Mouse (Mus musculus): Measurements from ENCODE around the gene Car4.

Gene Car4
- long read RNA-seq, experiment 1 = 0 reads
- long read RNA-seq, experiment 2 = 0 reads

- intact Hi-C loops (cut with DNase I) = no loop called here
These were observed at the start of gene Car4 for GRCm38 (mm10) chr11:84957591-84958270. Gene Car4 (plus strand): TSS chr11:84957786.

DNA sequence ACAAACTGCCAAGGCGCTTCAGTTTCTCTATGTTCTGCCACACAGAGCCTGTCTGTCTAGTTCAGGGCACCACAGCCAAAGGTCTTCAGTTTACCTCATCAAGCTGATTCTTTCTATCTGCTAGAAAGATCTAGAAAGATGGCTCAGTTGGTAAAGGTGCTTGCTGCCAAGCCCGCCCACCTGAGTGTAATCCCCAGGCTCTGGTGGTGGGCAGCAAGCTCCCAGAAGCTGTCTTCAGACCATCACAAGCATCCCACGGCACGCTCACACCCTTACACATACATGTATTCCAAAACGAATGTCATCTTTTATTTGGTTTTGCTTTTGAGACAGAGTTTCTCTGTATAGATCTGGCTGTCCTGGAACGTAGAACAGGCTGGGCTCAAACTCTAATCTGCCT, 49.1 kb upstream of the Car4 start:
- intact Hi-C loops (cut with DNase I) = no loop called here

GRCm38 (mm10) chr11:84910411-84910810, 47.2 kb upstream of the Car4 start:
- intact Hi-C loops (cut with DNase I) = no loop called here

DNA sequence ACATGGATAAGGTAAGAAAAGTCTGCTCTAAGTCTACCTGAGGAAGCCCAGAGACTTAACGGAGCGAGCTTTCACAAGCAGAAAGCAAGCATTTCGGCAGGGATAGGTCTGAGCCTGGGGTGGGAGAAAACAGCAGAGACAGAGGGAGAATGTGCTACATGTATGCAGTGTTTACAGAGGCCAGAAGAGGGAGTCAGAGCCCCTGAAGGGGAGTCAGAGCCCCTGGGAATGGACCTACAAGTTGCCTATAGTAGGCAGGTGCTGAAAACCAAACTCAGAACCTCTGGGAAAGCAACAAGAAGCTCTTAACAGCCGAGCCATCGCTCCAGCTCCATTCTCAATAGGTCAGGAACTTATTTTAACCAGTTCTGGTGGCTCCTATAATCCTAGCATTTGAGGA, 42.9 kb upstream of the Car4 start:
- intact Hi-C loops (cut with DNase I) = loop anchor here (5.0 kb wide), 1 partner anchor 63 kb away; no protein-coding TSS in a partner anchor

DNA sequence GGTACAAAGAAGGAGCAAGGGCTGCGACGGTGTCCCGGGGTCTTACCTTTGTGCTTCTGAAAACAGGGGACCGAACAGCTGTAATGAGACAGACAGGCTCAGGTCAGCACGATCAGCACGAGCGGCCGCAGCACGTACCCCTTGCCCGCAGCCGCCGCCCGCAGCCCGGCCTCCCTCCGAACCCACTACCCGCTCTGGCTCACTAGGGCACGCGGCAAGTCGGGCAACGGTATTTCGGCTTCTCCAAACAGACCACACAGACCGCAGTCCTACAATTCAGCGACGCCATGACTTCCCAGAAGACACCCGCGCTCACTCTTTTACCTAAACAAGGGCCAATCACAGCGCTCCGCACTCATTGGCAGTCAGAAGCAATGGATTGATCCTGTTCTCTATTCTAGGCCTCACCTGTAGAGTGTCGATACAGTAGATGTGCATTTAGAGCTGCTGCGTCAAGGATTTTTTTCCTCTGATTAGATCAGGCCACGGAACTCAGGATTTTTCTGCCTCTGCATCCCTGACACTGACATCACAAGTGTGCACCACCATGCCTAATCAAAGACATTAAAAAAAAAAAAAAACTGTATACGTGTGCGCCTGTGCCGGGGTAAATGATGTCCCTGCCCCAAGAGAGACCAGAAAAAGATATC, 41.4 kb upstream of the Car4 start, which contains the start of gene Znhit3:
Gene Znhit3, minus strand, starts transcription at position 314 of the 650 bp plus-strand sequence.
- intact Hi-C loops (cut with DNase I) = loop anchor here (5.0 kb wide), 1 partner anchor 61 kb away; no protein-coding TSS in a partner anchor

DNA sequence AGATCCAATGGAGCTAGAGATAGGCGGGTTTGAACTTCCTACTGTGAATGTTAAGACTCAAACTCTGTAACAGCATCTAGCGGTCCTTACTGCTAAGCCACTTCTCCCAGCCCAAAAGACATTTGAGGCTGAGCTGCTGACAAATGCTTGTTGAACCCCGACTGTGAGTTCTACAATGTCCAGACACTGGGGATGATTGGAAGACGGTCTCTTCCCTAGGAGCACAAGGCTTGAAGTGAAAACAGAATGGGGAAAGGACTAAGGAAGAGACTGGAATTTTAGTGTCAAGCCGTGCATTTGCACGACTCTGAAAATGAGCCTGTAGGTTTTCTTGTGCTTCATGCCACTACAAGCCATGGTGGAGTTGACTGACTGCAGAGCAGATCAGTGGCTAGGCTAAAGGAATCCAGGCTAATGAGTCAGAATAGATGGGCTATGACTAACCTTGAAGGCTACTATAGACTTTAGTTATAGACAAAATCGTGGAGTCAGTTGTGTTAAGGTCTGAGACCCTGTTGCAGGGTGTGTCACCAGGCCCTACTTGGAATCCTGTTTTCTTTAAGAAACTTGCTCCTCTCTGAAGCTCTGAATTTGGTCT, 40.8 kb upstream of the Car4 start:
- intact Hi-C loops (cut with DNase I) = loop anchor here (5.0 kb wide), 1 partner anchor 60 kb away; no protein-coding TSS in a partner anchor

GRCm38 (mm10) chr11:84918425-84918824, 39.2 kb upstream of the Car4 start:
- intact Hi-C loops (cut with DNase I) = loop anchor here (5.0 kb wide), 1 partner anchor 59 kb away; no protein-coding TSS in a partner anchor

- intact Hi-C loops (cut with DNase I) = loop anchor here (5.0 kb wide), 1 partner anchor 58 kb away; no protein-coding TSS in a partner anchor
These were observed 38.3 kb upstream of the Car4 start for GRCm38 (mm10) chr11:84919276-84919675.

DNA sequence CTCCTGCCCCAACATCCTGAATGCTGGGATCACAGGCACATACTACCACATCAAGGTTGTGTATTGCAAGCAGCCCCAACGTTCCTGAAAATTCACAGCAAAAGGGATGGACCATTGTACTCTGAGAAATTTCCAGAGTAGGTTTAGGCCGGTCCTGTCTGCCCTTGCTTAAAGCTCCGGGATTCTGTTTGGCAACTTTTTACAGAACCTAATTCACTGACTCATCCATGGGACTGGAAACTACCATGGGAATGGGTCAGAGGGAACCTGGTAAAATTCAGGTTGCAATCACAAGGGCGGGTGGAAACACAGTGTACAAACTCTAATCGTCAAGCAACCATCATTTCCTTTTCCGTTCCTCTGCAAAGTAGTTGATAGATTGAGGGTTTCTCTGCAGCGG, 37.6 kb upstream of the Car4 start:
- intact Hi-C loops (cut with DNase I) = loop anchor here (5.0 kb wide), 1 partner anchor 57 kb away; no protein-coding TSS in a partner anchor

DNA sequence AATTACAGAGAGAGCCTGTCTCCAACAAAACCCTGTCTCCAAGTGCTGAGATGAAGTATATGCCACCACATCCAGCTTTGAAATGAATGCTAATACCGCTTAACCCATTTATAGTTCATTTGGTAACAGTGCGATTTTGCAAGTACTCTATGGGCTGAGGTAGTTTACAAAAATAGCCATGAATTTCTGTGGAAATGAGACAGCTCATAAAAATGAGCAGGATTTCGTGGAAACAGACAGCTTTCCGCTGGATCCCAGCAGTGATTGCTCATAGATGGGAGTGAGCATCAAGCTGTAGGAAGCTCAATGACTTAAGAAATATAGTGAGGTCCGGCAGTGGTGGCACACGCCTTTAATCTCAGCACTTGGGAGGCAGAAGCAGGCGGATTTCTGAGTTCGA, 36.6 kb upstream of the Car4 start:
- intact Hi-C loops (cut with DNase I) = no loop called here

- intact Hi-C loops (cut with DNase I) = no loop called here
These were observed 25.3 kb upstream of the Car4 start for GRCm38 (mm10) chr11:84932261-84932660.

- intact Hi-C loops (cut with DNase I) = no loop called here
These were observed 18.0 kb upstream of the Car4 start for GRCm38 (mm10) chr11:84939508-84940053.

DNA sequence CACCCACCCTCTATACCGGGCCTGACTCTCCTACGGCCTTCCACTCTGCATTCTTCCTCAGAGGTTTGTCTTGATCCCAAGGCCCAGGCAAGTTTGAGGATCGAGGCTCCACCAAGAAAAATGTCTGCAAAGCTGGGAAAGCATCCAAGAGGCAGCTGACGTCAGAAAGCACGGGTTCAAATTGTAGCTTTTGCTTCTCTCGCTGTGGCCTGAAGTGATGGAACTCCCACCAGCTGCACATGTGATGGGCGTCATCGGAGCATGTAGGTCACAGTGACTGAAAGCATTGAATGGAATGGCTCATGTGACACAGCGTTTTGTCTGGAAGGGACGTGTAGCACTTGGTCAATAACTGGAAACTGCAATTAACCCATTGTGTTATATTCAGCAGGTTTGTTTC, 17.4 kb upstream of the Car4 start:
- intact Hi-C loops (cut with DNase I) = no loop called here

- intact Hi-C loops (cut with DNase I) = no loop called here
These were observed 13.6 kb upstream of the Car4 start for GRCm38 (mm10) chr11:84943948-84944347.

GRCm38 (mm10) chr11:84944639-84945435, 12.7 kb upstream of the Car4 start:
- intact Hi-C loops (cut with DNase I) = no loop called here

DNA sequence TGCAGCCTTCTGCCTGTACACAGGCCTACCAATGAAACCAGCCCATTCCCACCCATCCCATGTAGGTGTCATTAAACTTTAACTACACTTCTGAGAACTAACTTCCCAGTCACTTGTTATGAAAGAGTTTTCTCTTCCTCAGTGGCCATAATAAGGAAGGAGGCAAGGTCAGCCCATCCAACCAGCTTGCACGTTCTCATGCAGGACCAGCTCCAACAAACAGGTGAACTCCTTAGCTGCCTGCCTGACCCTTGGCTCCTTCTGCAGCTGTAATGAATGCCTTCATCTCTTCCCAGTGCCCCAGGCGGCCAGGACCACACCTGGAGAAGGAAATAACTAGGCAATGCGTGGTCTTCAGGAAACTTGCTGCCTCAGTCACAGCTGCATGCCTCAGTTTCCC, 11.7 kb upstream of the Car4 start:
- intact Hi-C loops (cut with DNase I) = no loop called here

GRCm38 (mm10) chr11:84947206-84947605, 10.4 kb upstream of the Car4 start:
- intact Hi-C loops (cut with DNase I) = no loop called here

DNA sequence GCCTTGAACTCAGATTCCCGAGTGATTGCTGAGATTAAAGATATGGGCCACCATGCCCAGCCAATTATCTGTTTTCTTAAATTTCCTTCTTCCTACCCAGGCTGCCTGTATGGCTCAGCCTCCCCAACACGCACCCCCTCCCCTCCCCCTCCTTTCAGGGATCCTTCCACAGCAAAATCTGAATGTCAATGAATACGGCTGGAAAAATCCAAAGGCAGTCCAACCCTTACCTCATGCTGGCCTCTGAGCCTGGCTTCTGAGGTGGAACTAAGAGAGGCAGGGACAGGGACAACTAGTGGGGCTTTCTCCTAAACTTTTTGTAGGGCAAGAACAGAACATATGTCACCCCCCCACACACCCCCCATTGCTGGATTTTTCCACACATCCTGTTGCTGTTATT, 9.5 kb upstream of the Car4 start:
- intact Hi-C loops (cut with DNase I) = no loop called here

GRCm38 (mm10) chr11:84948526-84948925, 9.1 kb upstream of the Car4 start:
- intact Hi-C loops (cut with DNase I) = no loop called here

DNA sequence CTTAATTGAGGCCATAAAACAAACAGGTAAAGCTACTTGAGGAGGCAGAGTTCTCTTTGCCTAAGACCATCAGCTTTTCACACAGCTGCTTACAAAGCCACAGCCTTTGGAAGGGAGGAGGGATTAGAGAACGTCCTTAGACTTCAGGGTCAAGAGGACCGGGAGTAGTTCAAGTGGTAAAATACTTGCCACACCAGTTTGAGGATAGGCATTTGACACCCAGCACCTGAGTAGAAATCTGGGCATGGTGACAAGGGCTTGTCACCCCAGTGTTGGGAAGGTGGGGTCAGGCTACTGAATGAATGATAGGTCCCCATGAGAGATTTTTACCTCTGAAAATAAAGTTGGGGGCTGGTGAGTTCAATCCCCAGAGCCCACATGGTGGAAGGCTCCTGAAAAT, 5.0 kb upstream of the Car4 start:
- intact Hi-C loops (cut with DNase I) = no loop called here

DNA sequence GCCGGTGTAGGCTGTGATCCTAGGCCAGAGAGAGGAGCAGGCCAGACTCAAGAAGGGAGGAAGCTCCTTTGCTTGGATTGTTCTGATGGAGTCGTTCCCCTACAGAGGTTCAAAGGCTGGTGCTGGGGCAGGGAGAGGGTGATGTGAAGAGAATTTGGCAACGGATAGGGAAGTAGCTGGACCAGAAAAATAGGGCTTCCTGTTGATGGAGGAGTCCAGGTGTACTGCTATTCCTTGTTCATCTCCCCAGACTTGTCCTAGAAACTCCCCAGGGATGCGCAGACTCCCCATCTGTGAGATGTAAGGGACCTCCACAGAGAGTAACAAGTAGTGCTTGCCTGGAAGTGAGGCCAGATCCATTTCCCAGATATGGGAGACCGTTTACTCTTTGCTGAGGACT, 1.2 kb upstream of the Car4 start:
- intact Hi-C loops (cut with DNase I) = no loop called here

Measured in adrenal gland (tissue).